Mouse (Mus musculus) ES-Bruce4 (cell line): ENCODE results near the gene Il9r. TPM values are rescaled to one million over a fixed set of nuclear protein-coding genes. Genes with fewer than 3 reads are reported as not detected.
"Not testable (repeated sequence)": the region's sequence is repeated elsewhere in the genome, so short reads cannot be mapped to it uniquely, and the experiment has no call there.

ENCODE experiments used
- H3K27ac ChIP-seq: 2 replicates; pipeline ENCODE4 v1.5.1; 2012; ENCODE audit warnings: low read length, inconsistent platforms; ENCODE audit not compliant: insufficient read depth
- H3K27me3 ChIP-seq: 2 replicates; pipeline ENCODE4 v1.6.1; 2012; ENCODE audit warnings: mild to moderate bottlenecking, low read length, inconsistent platforms; ENCODE audit not compliant: control insufficient read depth, poor library complexity, insufficient read depth, severe bottlenecking
- H3K36me3 ChIP-seq: 2 replicates; pipeline ENCODE4 v1.6.1; 2012; ENCODE audit warnings: inconsistent platforms, mild to moderate bottlenecking, low read length, moderate library complexity; ENCODE audit not compliant: control insufficient read depth, poor library complexity, insufficient read depth, severe bottlenecking
- H3K4me1 ChIP-seq: one replicate; pipeline ENCODE4 v1.8.1; 2011; ENCODE audit warnings: low read length; ENCODE audit not compliant: control insufficient read depth, insufficient read depth
- H3K4me3 ChIP-seq: 2 replicates; pipeline ENCODE4 v1.5.1; 2011; ENCODE audit warnings: low read depth, mild to moderate bottlenecking, low read length
- H3K9ac ChIP-seq: 2 replicates; pipeline ENCODE4 v1.6.1; 2012; ENCODE audit warnings: low read depth, mild to moderate bottlenecking, inconsistent platforms; ENCODE audit not compliant: poor library complexity, severe bottlenecking
- H3K9me3 ChIP-seq: replicated peaks from 2 replicates; pipeline ENCODE4 v1.6.1; 2012; ENCODE audit warnings: mild to moderate bottlenecking, low read length, inconsistent platforms; ENCODE audit not compliant: control insufficient read depth, poor library complexity, insufficient read depth, severe bottlenecking
- CTCF ChIP-seq: IDR thresholded peaks from one replicate; pipeline ENCODE4 v1.8.1; 2011; ENCODE audit warnings: low read depth, low read length
- EP300 ChIP-seq: IDR thresholded peaks from 2 replicates; pipeline ENCODE4 v1.6.1; 2011; ENCODE audit warnings: low read depth, low read length; ENCODE audit not compliant: insufficient read depth
- POLR2A ChIP-seq: IDR thresholded peaks from one replicate; pipeline ENCODE4 v1.8.1; 2011; ENCODE audit warnings: low read length; ENCODE audit not compliant: insufficient read depth
- polyA plus RNA-seq: library from polyadenylated mRNA; stranded (reverse); fragments of >200 nt; gene quantifications from 2 replicates; pipeline ENCODE4 v1.2.4, GENCODE M21; 2011; ENCODE audit warnings: low read depth; ENCODE audit not compliant: missing spikeins, insufficient read depth, insufficient read length

The Il9r gene
- polyA plus RNA-seq, 1 experiment, result not detected

GRCm38 (mm10) chr11:32215372-32216162 is 15.5 kb upstream of the Il9r start:
- H3K4me3 ChIP-seq, result no peak overlapping the region
- no peak overlapping the region for H3K9ac ChIP-seq
- no peaks in the 10 kb centered on the region; the same call in 1 of the 2 replicates for H3K36me3 ChIP-seq
- no peaks in the 10 kb centered on the region for H3K27me3 ChIP-seq
- H3K27ac ChIP-seq, result no peak overlapping the region
- no peaks in the 10 kb centered on the region for H3K9me3 ChIP-seq
- peaks cover 14% of the 10 kb centered on the region for H3K4me1 ChIP-seq
- TF ChIP-seq CTCF (no peak), POLR2A (no peak), EP300 (no peak)

GRCm38 (mm10) chr11:32210623-32211022 is 10.5 kb upstream of the Il9r start:
- TF ChIP-seq POLR2A (no peak), EP300 (no peak), CTCF (no peak)
- Histone ChIP-seq H3K36me3 (peaks cover 6% of the 10 kb centered on the region), H3K4me3 (no peak overlapping the region), H3K4me1 (no peaks in the 10 kb centered on the region), H3K27me3 (no peaks in the 10 kb centered on the region), H3K9me3 (no peaks in the 10 kb centered on the region), H3K9ac (no peak overlapping the region), H3K27ac (no peak overlapping the region)

GRCm38 (mm10) chr11:32205058-32205873 is 5.2 kb upstream of the Il9r start, which contains the start of gene Snrnp25:
Gene Snrnp25, plus strand, starts transcription at chr11:32205415.
- peak within 1 kb of the TSS; percentile 82 for H3K4me3 ChIP-seq
- H3K27ac ChIP-seq, result no peak within 1 kb of the TSS
- TF ChIP-seq CTCF (peak; percentile 62), EP300 (0 out of 2 replicates have a peak, but pooled peaks have one; percentile 3), POLR2A (peak; percentile 57)
- no peaks in the 10 kb centered on the region for H3K4me1 ChIP-seq
- H3K9ac ChIP-seq, result peak within 1 kb of the TSS; percentile 54
- H3K27me3 ChIP-seq, result no peaks in the 10 kb centered on the region
- H3K36me3 ChIP-seq, result peaks cover 6% of the 10 kb centered on the region; the same call in 1 of the 2 replicates
- no peaks in the 10 kb centered on the region for H3K9me3 ChIP-seq

GRCm38 (mm10) chr11:32201922-32202685 is 2.0 kb upstream of the Il9r start:
- TF ChIP-seq CTCF (no peak), POLR2A (no peak), EP300 (no peak)
- no peak overlapping the region for H3K27ac ChIP-seq
- no peaks in the 10 kb centered on the region for H3K36me3 ChIP-seq
- H3K4me3 ChIP-seq, result no peak overlapping the region
- no peaks in the 10 kb centered on the region for H3K4me1 ChIP-seq
- H3K9ac ChIP-seq, result no peak overlapping the region
- H3K27me3 ChIP-seq, result no peaks in the 10 kb centered on the region
- no peaks in the 10 kb centered on the region for H3K9me3 ChIP-seq

- H3K4me1 ChIP-seq, H3K4me3 ChIP-seq, H3K27ac ChIP-seq, H3K9me3 ChIP-seq, H3K36me3 ChIP-seq, H3K9ac ChIP-seq, H3K27me3 ChIP-seq: not testable (repeated sequence)
Observed at GRCm38 (mm10) chr11:32200992-32201391, 913 bp upstream of the Il9r start.

GRCm38 (mm10) chr11:32199230-32199629 is 849 bp downstream of the Il9r start:
- no peak overlapping the region for H3K4me3 ChIP-seq
- TF ChIP-seq EP300, result no peak
- TF ChIP-seq POLR2A, result no peak
- TF ChIP-seq CTCF, result no peak
- H3K9me3 ChIP-seq, result no peaks in the 10 kb centered on the region
- no peaks in the 10 kb centered on the region for H3K27me3 ChIP-seq
- no peak overlapping the region for H3K9ac ChIP-seq
- no peaks in the 10 kb centered on the region for H3K4me1 ChIP-seq
- H3K36me3 ChIP-seq, result no peaks in the 10 kb centered on the region
- H3K27ac ChIP-seq, result no peak overlapping the region
